Mouse (Mus musculus): ENCODE measurements around the gene Stat5b.

DNA sequence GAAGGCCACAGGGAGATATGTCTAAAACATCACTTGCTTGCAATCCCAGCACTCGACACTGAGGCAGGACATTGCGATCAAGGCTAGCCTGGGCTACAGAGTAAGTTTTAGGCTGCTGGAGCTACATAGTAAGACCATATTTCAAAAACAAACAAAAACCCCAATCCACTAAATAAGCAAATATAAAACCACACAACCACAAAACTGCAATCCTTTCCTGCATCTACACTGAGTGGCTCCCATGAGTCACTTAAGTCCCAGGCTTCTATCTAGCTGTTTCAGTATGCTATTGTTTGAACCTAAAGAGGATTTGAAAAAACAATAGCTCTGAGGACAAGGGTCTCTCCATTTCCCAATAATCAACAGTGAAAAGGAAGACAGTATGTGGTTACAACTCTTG is 55.1 kb downstream of the Stat5b start:
- TF ChIP-seq BHLHE40 (IDR thresholded peaks at IDR 0.05; ENCODE audit: borderline replicate concordance, low read depth, low read length) (no peak), POLR2A (IDR thresholded peaks at IDR 0.05; ENCODE audit: control insufficient read depth in 1 of 2, insufficient read depth in 1 of 2, low read depth in 1 of 2, low read length in 2 of 2, poor library complexity in 1 of 2) (no peak), RCOR1 (IDR thresholded peaks at IDR 0.05; ENCODE audit: low read depth, low read length) (no peak), ETS1 (IDR thresholded peaks at IDR 0.05; ENCODE audit: low read depth, low read length) (no peak), TCF12 (IDR thresholded peaks at IDR 0.05; ENCODE audit: low read depth, low read length) (no peak), ZKSCAN1 (IDR thresholded peaks at IDR 0.05; ENCODE audit: low read depth, low read length) (no peak), CTCF (IDR thresholded peaks at IDR 0.05 in 2 of 3, conservative IDR thresholded peaks at IDR 0.05 in 1 of 3; ENCODE audit: control insufficient read depth in 1 of 3, insufficient read depth in 1 of 3, low read depth in 2 of 3, low read length in 3 of 3, poor library complexity in 1 of 3, severe bottlenecking in 1 of 3) (no peak), MAX (IDR thresholded peaks at IDR 0.05; ENCODE audit: low read length) (no peak)

Data from MEL (cell line).